Mouse (Mus musculus): ENCODE measurements at regions not wholly inside any gene's neighbourhood (a gene's known extent, or its start where the extent isn't known, plus 50 kb on each side); places are given as distances from the start of the nearest gene placed in this dataset.

DNA sequence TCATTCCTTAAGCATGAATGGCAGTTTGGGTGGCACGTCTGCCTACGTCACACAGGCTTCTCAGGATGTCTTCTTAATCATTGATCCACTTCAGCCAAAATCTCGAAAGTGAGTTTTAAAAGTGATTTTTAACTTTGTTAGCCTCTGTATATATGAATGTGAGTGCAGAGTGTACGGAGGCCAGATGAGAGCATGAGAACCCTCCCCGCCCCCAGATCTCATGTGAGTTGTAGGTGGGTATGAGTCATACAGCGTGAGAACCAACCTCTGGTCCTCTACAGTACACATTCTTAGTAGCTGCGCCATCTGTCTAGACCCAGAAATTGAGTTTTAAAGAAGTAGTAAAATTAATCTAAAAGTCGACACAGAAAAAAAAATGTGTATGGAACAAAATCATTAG, 322.1 kb downstream of the Qdpr start:
- no peak for DNase-seq (ENCODE audit: low read depth, low spot score)

DNA sequence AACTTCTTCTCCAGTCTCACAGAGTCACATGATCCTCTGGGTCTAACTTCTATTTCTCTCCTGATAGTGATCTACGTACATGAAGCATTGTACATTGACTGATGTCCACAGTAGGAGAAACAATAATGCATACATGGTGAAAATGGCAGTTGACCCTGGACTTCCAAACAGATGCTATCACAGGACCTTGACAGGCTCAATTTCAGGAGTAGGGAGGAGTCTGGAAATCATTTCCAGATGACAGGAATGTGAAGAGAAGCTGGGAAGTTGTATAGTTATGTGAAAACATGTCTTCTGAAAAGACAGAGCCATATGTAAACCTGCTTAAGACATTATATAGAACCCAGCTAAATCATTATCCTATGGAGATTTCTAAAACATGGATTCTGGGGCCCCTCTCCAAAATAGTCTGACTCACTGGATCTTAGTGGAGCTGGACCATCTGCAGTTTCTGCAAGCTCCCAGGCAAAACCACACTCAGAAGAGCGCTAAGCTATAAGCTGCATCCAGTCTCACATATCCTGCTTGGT, 322.3 kb upstream of the Ldb2 start:
- DNase-seq (ENCODE audit: low read depth, low spot score) = no peak

DNA sequence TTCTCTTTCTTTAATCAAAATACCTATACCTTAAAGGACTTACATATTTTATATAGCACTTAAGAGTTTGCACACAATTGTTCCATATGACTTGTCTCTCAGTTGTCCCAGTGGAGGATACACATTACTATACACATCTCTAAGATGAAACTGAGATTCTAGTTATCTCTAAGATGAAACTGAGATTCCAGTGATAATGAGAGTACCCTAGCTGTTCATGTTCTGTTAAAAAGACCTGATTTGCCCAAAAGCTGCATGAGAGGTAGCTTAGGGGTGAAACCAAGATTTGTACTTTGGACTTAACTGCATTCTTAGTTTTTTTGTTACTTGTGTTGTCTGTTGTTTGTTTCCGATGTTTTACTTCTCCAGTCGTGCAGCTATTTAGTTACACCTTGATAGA, 320.3 kb upstream of the Ldb2 start:
- no peak for DNase-seq (ENCODE audit: low read depth, low spot score)

DNA sequence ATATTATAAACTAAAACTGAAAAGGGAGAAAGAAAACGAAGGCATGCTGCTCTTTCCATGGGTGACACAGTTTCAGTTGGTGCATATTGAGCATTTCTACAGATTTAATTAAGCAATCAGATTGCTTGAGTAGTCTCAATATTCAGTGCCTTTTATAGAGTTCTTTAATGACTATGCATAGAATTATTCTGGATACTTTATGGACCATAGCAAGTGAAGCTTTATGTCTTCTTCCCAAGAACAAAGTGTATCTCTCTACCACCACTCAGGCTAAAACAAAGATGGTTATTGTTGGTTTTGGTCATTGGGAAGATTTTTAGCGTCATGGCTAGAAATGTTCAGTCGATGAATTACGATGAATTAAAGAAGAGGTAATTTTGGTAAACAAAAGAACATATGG, 311.8 kb upstream of the Ldb2 start:
- no peak for DNase-seq (ENCODE audit: low read depth, low spot score)

DNA sequence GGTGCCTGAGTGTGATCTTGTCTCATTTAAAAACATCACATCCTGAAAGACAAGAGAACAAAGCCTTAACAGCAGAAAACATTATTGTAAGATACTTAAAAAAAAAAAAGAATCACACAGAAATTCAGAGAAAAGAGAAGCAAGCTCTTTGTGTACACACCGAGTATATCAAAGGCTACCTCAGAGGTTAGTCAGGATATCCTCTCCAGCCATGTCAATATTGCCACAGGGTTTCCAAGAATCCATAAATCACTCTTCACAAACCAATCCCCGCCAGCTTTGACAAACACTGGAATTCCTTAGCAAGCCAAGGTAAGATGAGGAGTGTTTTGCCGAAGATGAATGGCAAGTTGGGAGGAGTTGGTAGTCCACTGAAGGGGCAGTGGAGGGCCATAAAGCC, 311.3 kb upstream of the Ldb2 start:
- no peak for DNase-seq (ENCODE audit: low read depth, low spot score)

- no peak for DNase-seq (ENCODE audit: low read depth, low spot score)
Observed at GRCm38 (mm10) chr5:45105236-45105816, 305.8 kb upstream of the Ldb2 start.

DNA sequence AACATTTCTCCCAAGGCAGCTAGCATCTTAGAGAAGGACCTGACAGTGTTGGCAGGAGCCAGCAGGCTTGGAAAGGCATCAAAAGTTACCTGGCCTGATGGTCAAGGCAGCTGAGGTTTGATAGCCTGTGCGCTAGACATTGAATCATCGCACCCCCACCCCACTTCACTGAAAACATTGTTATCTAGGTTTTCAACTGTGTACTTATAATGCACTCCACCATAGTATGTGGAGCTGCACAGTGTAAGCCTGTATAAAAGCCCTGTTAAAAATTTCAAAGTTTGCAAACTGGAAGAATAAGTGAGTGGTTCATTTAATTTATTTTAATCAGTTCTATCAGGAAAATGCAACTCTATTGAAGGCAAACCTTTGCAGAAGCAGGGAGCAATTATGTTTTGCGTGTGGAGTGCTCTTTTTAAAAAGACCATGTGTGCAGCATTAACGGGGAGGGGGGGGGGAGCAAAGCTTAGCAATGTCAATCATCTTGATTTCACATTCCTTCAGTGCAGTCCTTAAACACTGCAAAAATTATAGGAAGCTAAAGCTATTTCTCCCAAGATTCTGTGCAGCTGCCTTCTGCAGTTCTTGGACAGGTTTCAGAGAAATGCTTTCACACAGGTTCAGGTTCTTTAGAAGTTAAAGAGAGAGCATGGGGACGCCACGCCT, 304.4 kb upstream of the Ldb2 start:
- DNase-seq (ENCODE audit: low read depth, low spot score) = no peak

DNA sequence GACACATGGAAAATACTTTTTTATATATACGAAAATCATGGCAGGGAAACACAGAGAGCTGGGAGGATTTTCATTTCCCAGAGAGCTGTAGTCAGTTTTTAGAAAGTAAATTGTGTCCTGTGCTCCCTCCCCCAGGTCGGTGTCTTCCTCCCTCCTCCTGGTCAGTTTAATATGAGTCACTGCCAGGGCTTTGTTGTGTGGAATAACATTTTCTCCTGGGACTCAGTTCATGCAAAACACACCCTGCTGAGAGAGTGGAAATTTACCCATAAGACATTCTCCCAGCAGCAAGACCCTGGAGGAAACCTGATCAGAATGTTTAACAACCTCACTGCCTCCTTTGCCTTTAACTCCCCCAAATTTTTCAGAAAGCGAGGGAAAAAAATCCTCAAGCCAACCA, 303.2 kb upstream of the Ldb2 start:
- DNase-seq (ENCODE audit: low read depth, low spot score) = no peak

GRCm38 (mm10) chr5:45101777-45102176, 302.3 kb upstream of the Ldb2 start:
- DNase-seq (ENCODE audit: low read depth, low spot score) = no peak

DNA sequence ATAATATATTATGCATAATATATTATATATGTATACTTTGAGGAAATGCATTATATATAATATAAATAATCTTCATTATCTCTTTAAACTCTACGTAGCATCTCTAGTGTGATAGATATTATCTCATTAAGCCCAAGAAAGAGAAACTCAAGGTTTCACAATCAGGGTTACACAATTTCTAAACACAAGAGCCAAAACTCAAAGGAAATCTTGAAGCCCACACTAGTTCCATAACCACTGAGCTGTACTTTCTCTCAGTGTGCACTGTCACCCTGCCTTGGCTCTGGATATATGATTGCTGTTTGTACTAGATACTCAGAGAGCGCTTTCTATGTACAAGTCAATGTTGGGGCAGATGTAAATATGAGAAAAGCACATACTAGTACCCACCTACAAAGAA, 299.6 kb upstream of the Ldb2 start:
- no peak for DNase-seq (ENCODE audit: low read depth, low spot score)

DNA sequence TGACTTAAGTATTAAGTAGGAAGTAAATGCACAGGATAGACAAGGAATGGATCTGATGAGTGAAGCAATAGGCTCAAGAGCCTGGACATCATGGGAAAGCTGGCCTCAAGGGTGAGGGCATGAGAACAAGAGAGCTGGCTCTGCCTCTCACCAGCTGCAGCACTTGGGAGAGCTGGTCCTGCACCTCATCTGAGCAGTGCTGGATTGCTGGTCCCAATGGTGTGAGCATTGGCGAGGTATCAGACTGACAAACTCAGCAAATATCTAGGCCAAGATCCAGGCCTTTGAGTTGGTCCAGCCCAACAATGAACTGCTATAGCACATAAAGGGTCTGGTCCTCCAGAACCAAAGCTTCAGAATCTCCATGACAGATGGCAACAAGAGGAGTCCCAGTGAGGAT, 298.5 kb upstream of the Ldb2 start:
- DNase-seq (ENCODE audit: low read depth, low spot score) = no peak

DNA sequence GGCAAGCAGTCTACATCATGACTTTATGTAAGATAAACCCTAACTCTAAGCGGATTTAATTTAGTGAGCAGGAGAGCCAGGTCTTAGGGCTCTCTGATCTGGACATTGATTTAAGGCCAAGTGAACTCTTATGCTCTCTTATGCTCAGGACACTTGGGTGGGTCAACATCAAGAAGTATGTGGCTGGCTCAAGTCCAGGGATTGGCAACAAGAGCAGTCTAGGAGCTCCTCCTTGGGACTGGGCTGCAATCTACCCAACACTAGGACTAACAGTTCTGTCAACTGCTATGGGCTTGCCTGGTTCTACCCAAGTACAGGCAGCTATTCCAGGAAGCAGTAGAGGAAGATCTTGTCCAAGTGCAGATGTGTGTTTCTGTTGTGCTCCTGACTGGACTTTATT, 285.3 kb upstream of the Ldb2 start:
- no peak for DNase-seq (ENCODE audit: low read depth, low spot score)

- DNase-seq (ENCODE audit: low read depth, low spot score) = no peak
Observed at GRCm38 (mm10) chr5:45082601-45083000, 283.1 kb upstream of the Ldb2 start.

DNA sequence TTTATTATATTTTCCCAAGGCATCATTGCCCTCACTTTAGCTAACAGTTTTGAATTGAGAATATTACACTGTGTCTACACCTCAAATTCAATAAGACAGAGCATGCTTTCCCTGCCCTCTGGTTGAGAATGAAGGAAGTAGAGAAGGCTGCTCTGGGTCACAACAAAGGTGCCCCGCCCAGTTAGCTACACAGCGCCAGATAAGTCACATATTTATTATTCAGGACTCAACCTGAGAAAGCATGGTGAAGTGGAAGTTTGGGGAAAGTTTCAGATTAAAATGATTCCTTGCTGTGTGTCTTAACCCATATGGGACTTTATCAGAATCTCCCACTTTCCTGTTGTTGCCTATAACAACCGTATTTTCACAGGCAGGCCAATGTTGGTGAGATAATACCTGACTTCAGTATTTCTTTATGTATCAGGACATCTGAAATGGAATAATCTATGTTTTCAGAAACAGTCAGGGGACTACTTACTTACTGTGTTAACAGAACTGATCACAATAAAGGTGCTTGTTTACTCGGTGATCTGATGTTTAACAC, 276.9 kb upstream of the Ldb2 start:
- no peak for DNase-seq (ENCODE audit: low read depth, low spot score)

- DNase-seq (ENCODE audit: low read depth, low spot score) = no peak
Observed at GRCm38 (mm10) chr5:45075195-45075594, 275.7 kb upstream of the Ldb2 start.

DNA sequence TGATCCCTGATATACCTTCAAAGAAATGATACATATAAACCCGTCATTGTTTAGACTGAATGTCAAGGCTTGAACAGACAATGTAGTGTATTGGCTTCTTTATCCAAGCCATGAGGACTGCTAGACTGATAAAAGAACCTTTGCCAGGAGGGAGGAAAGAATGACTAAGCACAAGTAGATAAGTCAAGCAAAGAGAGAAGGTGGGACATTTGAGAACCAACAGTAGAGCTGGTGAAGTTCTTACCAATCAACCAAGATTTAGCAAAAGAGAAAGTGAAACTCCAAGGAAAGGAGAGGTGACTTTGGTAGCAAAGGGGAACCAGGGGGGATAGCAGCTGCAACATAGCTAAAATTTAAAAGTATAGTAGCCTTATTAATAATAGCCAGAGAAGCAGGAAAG, 273.0 kb upstream of the Ldb2 start:
- DNase-seq (ENCODE audit: low read depth, low spot score) = no peak

GRCm38 (mm10) chr5:45065917-45066699, 266.6 kb upstream of the Ldb2 start:
- DNase-seq (ENCODE audit: low read depth, low spot score) = no peak

DNA sequence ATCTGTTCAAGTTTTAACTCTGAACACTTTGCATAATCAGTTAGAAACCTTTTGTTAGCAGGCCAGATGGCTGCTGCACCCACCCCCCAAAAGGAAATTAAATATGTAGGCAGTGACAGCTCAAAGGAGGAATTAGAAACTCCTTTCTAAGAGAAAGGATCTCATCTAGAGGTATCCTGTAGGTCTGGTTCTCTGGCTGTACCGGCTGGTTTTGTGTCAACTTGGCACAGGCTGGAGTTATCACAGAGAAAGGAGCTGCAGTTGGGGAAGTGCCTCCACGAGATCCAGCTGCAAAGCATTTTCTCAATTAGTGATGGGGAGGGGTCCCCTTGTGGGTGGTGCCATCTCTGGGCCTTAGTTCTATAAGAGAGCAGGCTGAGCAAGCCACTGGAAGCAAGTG, 263.1 kb upstream of the Ldb2 start:
- DNase-seq (ENCODE audit: low read depth, low spot score) = no peak

DNA sequence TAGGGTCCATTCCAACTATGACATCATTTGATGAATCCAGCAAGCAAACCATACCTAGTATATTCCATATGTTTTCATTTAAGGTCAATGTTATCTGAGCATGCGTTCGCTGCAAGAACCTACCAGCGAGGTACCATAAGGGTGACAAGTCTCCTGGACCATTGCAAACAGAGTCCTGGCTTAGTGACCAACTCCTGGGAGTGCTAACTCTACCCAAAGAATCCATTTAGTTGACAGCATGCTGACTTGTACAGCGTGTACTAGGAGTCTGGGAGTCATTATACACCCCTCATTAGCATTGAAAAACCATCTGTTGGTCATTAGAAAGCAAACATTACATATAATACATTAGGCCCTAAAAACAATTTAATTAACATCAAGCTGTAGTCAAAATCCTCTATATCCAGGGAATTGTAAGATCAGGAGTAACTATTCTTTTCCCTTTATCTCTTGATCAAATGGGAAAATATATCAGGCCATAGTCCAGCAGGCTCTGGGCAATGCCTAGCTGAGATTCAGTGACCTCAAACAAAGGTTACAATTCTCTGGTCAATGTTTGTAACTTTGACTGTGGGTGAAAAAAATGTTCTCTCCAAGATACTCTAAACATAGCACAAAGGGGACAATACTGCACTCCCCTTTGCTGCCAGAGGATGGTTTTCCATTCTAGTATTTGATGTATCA, 255.9 kb upstream of the Ldb2 start:
- DNase-seq (ENCODE audit: low read depth, low spot score) = no peak

DNA sequence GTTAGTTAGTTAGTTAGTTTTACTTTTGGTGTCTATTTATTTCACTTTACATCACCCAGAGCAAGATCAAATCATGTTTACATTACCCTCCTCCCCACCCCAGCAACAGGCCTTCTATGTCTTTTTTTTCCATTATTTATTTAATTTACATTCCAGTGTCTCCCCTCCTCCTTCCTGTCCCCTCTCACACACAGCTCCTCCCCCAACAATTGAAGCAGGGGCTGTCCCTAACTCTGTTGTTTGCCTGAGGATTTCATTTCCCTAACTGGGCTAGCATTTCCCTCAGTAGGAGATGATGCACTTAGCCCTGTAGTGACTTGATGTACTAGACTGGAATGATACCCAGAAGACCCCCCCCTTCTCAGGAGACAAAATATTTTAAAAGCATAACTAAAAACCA, 249.9 kb upstream of the Ldb2 start:
- DNase-seq (ENCODE audit: low read depth, low spot score) = no peak

DNA sequence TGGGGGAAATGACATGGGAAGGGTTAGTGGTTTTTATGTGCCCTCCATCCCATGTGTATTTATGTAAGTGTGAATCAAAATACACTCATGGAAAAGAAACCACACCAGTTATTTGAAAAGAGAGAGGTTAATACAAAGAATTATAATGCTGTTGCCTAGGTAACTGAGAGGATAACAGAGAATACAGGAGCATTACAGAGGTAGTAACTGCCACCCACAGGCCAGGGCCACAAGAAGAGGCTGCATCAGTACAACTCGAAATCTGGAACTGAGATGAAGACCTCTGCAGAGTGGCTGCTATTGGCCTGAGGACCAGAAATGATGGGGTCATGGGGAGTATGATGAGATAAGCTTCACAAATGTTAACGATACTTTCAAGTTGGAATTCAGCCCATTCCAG, 243.4 kb upstream of the Ldb2 start:
- DNase-seq (ENCODE audit: low read depth, low spot score) = no peak

DNA sequence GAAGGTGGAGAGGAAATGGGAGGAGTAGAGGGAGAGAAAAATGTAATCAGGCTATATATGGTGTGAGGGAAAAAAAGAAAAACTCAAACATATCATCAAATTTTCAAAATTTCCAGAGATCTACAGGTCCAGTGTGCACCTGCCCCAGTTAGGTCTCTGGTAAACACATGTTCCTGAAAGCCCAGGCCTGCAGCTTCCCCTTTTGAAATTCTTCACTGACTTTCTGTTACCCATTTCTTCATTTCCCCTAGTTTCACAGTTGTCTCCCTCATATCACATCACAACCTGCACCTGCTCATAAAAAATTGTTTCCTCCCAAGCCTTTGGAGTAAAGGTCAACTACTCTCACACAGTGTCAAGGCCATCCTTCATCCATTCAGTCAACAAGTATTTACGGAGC, 236.9 kb upstream of the Ldb2 start:
- no peak for DNase-seq (ENCODE audit: low read depth, low spot score)
